Mouse (Mus musculus) MEL-GATA-1-ER (cell line): Measurements from ENCODE around the gene Mill2.
A peak's percentile ranks its signal among the peaks of the same experiment; 100 is the strongest.
"Not testable (repeated sequence)": the region's sequence is repeated elsewhere in the genome, so short reads cannot be mapped to it uniquely, and the experiment has no call there.

Source experiments
- DNase-seq: peaks from one replicate; pipeline ENCODE4 v3.0.0-alpha.2; 2012; ENCODE audit warnings: low read depth; ENCODE audit errors: extremely low read depth

The Mill2 gene

GRCm38 (mm10) chr7:18839865-18840264 lies at the start of gene Mill2:
Gene Mill2, plus strand, starts transcription at chr7:18839966.
- DNase-seq = no peak

DNA sequence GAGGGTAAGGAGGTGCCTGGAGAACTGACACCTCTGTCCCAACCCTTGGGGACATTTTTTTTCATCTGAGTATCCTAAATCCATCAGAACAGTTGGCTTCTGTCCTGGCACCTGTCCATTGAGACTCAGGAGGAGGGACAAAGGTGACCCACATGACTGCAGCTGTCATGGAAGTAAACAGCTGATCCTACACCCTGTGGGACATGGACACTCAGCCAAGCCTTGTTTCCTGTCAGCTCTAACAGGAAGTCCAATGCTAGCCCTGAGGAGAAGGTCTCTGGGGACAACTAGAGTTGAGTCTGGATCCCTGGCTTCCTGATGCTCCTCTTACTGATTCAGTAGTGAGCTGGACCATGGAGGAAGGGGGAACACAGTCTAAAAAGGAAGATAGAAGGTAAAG lies 49.1 kb upstream of the Mill2 start:
- DNase-seq = not testable (repeated sequence)

DNA sequence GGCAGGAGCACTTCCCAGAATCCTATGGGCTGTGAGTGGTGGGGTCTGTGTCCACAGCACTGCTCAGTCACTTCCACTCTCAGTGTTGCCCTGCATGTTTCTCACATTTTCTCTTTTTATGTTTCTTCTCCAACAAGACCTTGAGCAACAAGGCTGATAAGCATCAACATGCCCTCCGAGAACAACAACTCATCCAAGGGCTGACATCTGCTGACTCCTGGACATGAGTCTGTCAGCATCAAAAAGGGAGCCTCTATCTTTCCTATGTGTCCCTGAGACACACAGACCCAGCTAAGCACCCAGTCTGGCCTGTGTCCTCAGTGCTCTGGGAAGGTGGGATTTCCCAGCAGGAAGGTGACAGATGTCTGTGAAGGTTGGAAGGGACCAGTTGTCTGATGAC lies 41.3 kb upstream of the Mill2 start, which contains the start of gene Psg19:
Psg19 (minus strand) TSS at position 101 of the 400 bp plus-strand sequence.
- DNase-seq = no peak

DNA sequence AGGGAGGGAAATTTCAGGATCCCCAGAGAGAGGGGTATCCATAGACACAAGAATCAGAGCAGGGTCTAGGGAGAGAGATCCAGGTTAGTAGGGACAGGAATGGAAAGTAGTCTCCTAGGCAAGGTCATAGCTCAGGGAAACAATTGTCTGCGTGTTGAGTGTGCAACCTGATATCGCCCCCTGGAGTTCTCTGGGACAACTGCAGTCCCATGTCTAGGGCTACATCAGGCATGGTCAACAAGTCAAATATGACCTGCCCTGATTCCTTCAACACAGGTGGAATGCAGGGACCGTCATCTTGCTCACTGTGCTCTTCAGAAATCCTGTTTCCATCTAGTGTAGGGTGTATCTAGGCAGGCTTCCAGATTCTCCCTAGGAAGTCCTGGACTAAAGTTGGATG lies 40.6 kb upstream of the Mill2 start:
- DNase-seq = peak; percentile 1

DNA sequence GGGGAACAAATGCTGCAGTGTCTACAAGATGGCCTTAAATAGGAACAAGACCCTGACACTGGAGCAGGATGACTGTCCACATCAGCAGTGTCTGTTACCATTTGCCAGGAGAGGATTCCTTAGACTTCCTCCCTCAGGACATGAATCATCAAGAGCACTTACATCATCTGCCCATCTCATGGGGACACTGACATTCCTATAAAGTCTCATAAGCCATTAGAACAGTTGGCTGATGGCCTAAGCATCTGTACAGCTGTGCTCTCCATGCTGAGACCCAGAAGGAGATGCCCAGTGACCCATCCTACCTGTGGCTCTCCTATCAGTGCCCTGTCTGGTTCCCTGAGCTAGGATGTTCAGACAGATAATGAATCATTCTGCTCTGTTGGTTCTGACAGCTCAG lies 36.2 kb upstream of the Mill2 start:
- DNase-seq = no peak

DNA sequence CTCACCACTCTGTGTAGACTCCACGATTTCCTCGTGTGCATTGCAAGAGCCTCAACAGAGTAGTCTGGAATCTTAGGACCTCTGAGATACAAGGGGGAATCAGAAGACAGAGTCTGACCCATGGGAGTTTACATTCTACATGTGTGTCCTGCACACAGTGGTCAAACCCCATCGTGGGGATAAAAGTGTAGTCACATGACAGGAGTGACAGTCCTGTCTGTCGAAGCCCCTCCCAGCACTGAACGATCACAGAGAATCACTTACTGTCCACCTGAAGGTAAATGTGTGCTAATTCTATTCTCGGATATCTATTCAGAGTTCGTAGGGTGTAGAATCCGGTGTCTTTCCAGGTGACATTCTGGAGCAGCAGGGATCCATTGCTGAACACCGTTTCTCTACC lies 21.5 kb upstream of the Mill2 start:
- no peak for DNase-seq

DNA sequence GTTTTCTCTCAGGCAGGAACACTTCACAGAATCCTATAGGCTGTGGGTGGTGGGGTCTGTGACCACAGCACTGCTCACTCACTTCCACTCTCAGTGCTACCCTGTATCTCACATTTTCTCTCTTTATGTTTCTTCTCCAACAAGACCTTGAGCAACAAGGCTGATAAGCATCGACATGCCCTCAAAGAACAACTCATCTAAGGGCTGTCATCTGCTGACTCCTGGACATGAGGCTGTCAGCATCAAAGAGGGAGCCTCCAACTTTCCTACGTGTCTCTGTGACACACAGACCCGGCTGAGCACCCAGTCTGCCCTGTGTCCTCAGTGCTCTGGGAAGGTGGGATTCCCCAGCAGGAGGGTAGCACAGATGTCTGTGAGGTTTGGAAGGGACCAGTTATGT lies 18.3 kb upstream of the Mill2 start, which contains the start of gene Psg17:
Psg17 (minus strand) TSS at position 101 of the 400 bp plus-strand sequence.
- DNase-seq = no peak

DNA sequence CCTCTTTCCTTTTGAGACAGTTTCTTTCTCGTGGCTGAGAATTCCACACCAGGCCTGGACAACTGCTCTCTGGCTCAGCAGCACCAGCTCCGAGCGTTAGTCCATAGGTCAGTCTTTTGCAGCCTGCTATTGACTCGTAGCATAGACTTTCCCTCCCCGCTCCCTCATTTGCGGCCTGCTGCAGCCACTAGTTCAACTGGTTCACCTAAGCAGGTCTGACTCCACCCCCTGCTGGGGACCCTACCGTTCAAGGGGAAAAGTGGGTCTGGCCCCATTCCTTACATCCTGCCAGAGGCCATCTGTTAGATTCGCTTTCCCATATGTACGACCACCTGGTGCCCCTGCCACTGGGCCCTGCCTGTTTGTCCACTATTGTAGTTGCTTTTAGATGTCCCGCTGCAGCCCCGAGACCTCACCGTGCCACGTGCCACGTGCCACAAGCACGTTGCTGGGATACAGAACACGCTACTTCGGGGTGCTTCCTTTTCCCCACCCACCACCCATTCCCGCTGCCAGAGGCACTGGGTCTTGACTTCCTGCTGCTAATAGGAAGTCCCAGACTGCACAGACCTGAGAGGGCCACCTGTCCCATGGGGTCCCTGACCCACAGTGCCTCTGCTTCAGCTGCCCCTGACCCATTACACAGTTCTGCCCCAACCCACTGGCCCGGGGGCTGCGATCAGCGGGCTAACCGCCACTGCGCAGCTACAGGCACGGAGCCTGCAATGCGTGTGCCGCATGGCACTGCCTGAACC lies 11.8 kb upstream of the Mill2 start:
- no peak for DNase-seq

DNA sequence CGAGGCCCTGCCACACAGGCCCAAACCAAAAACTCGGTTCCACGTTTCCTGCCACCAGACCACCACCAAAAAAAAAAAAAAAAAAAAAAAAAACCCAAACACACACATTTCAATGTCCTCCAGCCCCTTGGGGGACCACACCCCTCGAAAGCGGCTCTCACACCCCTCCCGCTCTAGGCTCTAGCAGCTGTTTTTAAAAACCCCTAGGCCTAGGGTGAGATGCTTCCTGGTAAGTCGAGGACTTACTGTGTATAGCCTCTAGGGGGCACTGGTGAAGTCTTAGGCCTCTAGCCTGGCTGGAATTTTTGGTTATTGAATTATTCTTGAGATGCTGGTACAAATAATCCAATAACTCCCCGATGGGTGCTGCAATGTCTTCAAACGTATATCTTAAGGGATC lies 11.2 kb upstream of the Mill2 start:
- peak; percentile 4 for DNase-seq

DNA sequence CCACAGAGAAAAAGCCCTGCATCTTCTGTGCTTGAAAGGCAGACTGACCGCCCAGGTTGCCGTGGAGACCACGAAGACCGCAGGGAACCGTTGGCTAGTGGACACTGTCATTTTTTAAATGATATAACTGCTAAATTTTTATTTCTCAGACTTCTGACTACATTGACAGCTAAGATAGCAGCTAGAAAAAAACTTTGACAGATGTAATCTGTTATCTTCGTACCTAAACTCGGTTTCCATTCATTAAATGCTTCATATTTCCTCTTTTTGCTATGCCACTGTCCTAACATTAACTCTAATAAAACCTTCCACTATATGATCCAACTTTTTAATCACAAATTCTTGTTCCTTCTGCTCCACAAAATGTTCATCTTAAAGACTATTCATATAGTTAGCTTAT lies 10.2 kb upstream of the Mill2 start:
- no peak for DNase-seq

GRCm38 (mm10) chr7:18832298-18832697 lies 7.5 kb upstream of the Mill2 start:
- no peak for DNase-seq

DNA sequence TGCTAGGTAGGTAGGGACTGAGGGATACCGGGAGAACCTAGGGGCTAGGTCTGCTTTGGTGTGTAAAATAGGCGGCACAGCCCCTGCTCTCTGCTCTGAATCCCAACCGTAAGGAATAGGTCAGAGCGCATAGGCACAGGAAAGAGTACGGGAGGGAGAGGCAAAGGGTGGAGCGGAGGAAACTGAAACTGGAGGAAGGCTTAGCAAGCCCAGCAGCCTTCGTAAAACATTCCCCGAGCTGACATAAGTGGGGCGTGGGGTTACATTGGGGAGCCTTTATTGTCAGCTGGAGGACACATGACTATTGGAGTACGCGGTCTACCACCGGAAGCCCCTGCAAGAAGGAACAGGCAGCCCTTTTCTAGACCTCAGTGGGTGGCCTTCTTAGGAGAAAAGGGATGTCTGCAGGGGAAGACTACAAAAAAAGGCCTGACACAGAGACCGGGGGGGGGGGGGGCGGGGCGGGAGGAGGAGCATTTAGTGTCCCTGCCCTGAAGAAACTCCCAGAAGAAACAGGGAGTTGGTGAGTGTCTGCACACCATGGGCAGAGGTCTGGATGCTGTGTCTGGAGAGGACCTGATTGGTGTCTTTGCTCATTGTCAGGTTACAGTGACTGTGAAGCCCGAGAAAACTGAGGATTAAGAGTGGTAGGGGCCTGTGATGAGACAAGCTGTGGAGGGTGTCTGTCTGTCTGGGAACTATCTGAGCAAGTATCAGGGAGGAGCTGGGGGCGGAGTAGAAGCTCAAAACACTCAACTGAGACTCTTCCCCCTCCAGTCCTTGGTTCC lies 814 bp downstream of the Mill2 start:
- no peak for DNase-seq

- DNase-seq = no peak
Observed at GRCm38 (mm10) chr7:18841174-18841567, 1.4 kb downstream of the Mill2 start.

GRCm38 (mm10) chr7:18844811-18845210 lies 5.0 kb downstream of the Mill2 start:
- no peak for DNase-seq

DNA sequence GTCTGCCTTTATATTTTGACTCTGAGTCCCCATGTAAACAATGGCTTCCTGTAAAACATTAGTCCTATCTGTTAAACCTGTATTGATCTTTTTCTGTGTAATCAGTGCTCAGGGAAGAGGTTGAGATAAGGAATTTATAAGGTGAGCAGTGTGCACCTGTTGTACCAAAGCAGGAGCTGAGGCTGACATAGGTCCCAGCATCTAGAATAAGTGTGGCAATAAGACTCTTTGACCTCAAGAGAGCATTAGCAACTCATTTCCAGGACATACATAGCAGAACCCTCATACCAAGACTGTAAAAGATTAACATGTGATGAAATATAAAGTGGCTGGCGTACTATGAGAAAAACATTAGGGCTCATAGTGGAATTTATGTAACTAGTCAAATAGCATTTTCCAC lies 8.6 kb downstream of the Mill2 start:
- DNase-seq = no peak

DNA sequence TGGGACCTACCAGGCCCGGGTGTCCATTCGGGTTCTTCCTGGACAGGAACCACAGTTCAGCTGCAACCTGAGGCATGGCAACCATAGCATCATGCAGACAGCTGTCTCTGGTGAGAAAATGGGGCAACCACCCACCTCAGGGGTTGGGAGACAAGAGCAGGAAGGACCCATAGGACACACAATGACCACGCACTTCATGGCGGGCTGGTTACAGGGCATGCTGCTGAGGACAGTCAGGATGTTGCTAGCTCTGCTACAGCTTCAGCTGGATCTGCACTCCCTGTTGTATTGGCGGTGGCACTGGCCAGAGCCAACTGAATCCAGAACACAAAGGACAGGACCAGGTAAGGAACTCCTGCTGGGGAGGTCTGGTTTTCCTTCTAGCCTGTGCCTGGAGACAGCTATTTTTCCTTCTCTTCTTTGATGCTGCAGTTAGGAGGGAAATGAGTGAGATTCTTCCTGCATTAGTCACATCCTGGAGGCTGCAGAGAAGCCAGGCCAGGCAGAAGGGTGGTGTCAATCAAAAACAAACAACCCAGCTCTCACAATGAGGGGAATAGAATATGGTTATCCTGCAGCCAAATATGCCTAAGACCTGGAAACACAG lies 18.6 kb downstream of the Mill2 start:
- no peak for DNase-seq

DNA sequence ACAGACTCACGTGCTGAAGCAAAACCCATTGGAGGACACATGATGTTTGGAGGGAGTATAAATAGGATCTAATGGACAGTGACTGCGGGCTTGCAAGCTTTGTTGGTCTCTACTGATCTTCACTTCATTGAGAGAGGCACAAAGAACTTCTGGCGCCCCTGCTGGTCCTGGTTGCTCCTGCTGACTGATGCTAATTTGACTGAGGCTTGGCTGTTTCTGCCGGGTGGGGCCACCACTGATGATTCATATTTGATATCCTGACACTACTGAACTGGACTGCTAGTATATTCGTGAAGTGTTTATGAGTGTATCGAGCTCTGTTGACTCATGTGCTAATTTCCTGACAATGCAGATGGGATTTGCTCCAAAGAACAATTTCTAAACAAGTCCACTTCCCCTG lies 23.0 kb downstream of the Mill2 start:
- DNase-seq = no peak

DNA sequence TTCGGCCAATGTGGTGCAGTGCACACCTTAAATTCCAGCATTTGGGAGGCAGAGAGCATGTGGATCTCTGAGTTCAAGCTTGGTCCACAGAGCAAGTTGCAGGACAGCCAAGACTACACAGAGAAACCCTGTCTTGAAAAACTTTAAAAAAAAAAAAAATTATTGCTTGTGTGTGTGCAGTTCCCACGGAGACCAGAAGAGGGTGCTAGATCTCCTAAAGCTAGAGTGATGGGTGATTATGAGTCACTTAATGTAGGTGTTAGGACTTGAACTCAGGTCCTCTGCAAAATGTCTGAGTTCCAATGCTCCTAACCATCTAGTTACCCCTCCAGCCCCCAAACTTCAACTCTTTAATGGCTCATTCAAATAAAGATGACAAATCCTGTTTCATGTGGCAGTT lies 28.7 kb downstream of the Mill2 start:
- DNase-seq = no peak

GRCm38 (mm10) chr7:18871031-18871430 lies 31.3 kb downstream of the Mill2 start, which contains the start of gene Pglyrp1:
Gene Pglyrp1, plus strand, starts transcription at chr7:18871331.
- not testable (repeated sequence) for DNase-seq

- DNase-seq = no peak
Observed at GRCm38 (mm10) chr7:18872014-18872802, 32.4 kb downstream of the Mill2 start.

- DNase-seq = no peak
Observed at GRCm38 (mm10) chr7:18872816-18873215, 33.0 kb downstream of the Mill2 start.
